Mouse (Mus musculus) neural tube, embryonic 13.5 days (tissue): Measurements from ENCODE around the gene Ppp1r12a. TPM values are rescaled to one million over a fixed set of nuclear protein-coding genes. Genes with fewer than 3 reads are reported as not detected.

ENCODE experiments used
- ATAC-seq: fragments of 200-750 bp; cut with Nextera tagmentation; 2 replicates; pipeline ENCODE4 v1.8.0; 2017; ENCODE audit warnings: low read depth, mild to moderate bottlenecking, moderate TSS enrichment, moderate library complexity
- H3K27ac ChIP-seq: fragments of 300-500 bp; sonication (generic); replicated peaks from 2 replicates; pipeline ENCODE4 v1.5.1; 2015; ENCODE audit warnings: moderate library complexity, mild to moderate bottlenecking, inconsistent platforms
- H3K27me3 ChIP-seq: fragments of 300-500 bp; sonication (generic); 2 replicates; pipeline ENCODE4 v1.6.1; 2015; ENCODE audit warnings: mild to moderate bottlenecking, inconsistent platforms
- H3K36me3 ChIP-seq: fragments of 300-500 bp; sonication (generic); 2 replicates; pipeline ENCODE4 v1.6.1; 2015; ENCODE audit warnings: mild to moderate bottlenecking, inconsistent platforms
- H3K4me1 ChIP-seq: fragments of 300-500 bp; sonication (generic); replicated peaks from 2 replicates; pipeline ENCODE4 v1.6.1; 2015; ENCODE audit warnings: inconsistent platforms
- H3K4me2 ChIP-seq: fragments of 300-500 bp; sonication (generic); 2 replicates; pipeline ENCODE4 v1.6.1; 2015; ENCODE audit warnings: inconsistent platforms, mild to moderate bottlenecking, moderate library complexity
- H3K4me3 ChIP-seq: fragments of 300-500 bp; sonication (generic); 2 replicates; pipeline ENCODE4 v1.5.1; 2015; ENCODE audit warnings: mild to moderate bottlenecking, inconsistent platforms
- H3K9ac ChIP-seq: fragments of 300-500 bp; sonication (generic); 2 replicates; pipeline ENCODE4 v1.6.1; 2015; ENCODE audit warnings: moderate library complexity, mild to moderate bottlenecking, inconsistent platforms
- H3K9me3 ChIP-seq: fragments of 300-500 bp; sonication (generic); 2 replicates; pipeline ENCODE4 v1.6.1; 2016; ENCODE audit warnings: inconsistent platforms
- WGBS: fragments of 180-500 bp; shearing (Covaris S2); methylation state at CpG from one replicate; pipeline ENCODE4 v1.1.7; 2015; 5-methylcytosine and 5-hydroxymethylcytosine counted together
- polyA plus RNA-seq: library from polyadenylated mRNA; unstranded; fragments of >200 nt; fragmentation: Nextera tagmentation; extraction: Ambion mirVana; gene quantifications from 2 replicates; pipeline ENCODE4 v1.2.1, GENCODE M21; 2015

The Ppp1r12a gene
- polyA plus RNA-seq, 1 experiment from 2014 or later, result 75.5 TPM

GRCm38 (mm10) chr10:108332571-108333541, 170.9 kb downstream of the Ppp1r12a start:
- H3K27ac ChIP-seq, result peak overlapping the region; percentile 39
- H3K4me2 ChIP-seq, result peak overlapping the region; percentile 95
- no peaks in the 10 kb centered on the region for H3K36me3 ChIP-seq
- H3K4me1 ChIP-seq, result peaks cover 17% of the 10 kb centered on the region
- ATAC-seq, result peak; percentile 68
- peak overlapping the region; percentile 75 for H3K9ac ChIP-seq
- WGBS, result under 1% methylated on average over 100 of the region's 129 CpGs
- no peaks in the 10 kb centered on the region for H3K9me3 ChIP-seq
- peak overlapping the region; percentile 84 for H3K4me3 ChIP-seq
- H3K27me3 ChIP-seq, result peaks cover 30% of the 10 kb centered on the region

- peak overlapping the region; percentile 75; the same call in 1 of the 2 replicates for H3K9ac ChIP-seq
Observed at GRCm38 (mm10) chr10:108333642-108334041, 171.6 kb downstream of the Ppp1r12a start.

More at GRCm38 (mm10) chr10:108333642-108334041, 171.6 kb downstream of the Ppp1r12a start:
- Histone ChIP-seq H3K4me2 (peak overlapping the region; percentile 95), H3K36me3 (no peaks in the 10 kb centered on the region), H3K9me3 (no peaks in the 10 kb centered on the region), H3K27me3 (peaks cover 30% of the 10 kb centered on the region), H3K4me3 (peak overlapping the region; percentile 84), H3K4me1 (peaks cover 19% of the 10 kb centered on the region), H3K27ac (no peak overlapping the region)
- WGBS, result 5% methylated on average over 12 of the region's 12 CpGs
- ATAC-seq, result no peak

Other genes with a start within 250 kb of the Ppp1r12a start
- 4.8 TPM in 2 replicates for gene Pawr, start 169.9 kb downstream of the Ppp1r12a start, polyA plus RNA-seq